Mouse (Mus musculus) G1E (cell line): ENCODE measurements around the gene Auts2. TPM values are rescaled to one million over a fixed set of nuclear protein-coding genes. Genes with fewer than 3 reads are reported as not detected.

Source experiments
- ATAC-seq: 2 replicates; pipeline ENCODE4 v1.8.0; 2016; ENCODE audit warnings: mild to moderate bottlenecking; ENCODE audit not compliant: insufficient number of reproducible peaks, poor library complexity, low FRiP score, severe bottlenecking; ENCODE audit errors: extremely low read depth
- DNase-seq: peaks from one replicate; pipeline ENCODE4 v3.0.0; 2012; ENCODE audit warnings: low spot score
- H3K27me3 ChIP-seq: 2 replicates; pipeline ENCODE4 v1.6.1; 2012; ENCODE audit warnings: mild to moderate bottlenecking, low read length, inconsistent platforms; ENCODE audit not compliant: insufficient read depth
- H3K36me3 ChIP-seq: replicated peaks from 2 replicates; pipeline ENCODE3; 2012; ENCODE audit warnings: mild to moderate bottlenecking, inconsistent platforms
- H3K4me1 ChIP-seq: 2 replicates; pipeline ENCODE4 v1.6.1; 2012; ENCODE audit warnings: low read depth, low read length, inconsistent platforms, mixed read lengths; ENCODE audit not compliant: insufficient read depth
- H3K4me3 ChIP-seq: 2 replicates; pipeline ENCODE4 v1.5.1; 2012; ENCODE audit warnings: low read depth, mild to moderate bottlenecking, inconsistent platforms, low read length, moderate library complexity, mixed read lengths
- H3K9me3 ChIP-seq: replicated peaks from 2 replicates; pipeline ENCODE4 v1.6.1; 2012; ENCODE audit warnings: inconsistent platforms
- CTCF ChIP-seq: IDR thresholded peaks from 2 replicates; pipeline ENCODE4 v1.5.1; 2012; ENCODE audit warnings: low read depth, low read length, inconsistent platforms, mixed read lengths
- GATA1 ChIP-seq: IDR thresholded peaks from 2 replicates; pipeline ENCODE4 v1.6.1; 2012; ENCODE audit warnings: borderline replicate concordance, low read length, inconsistent platforms, mixed read lengths
- GATA2 ChIP-seq: IDR thresholded peaks from 2 replicates; pipeline ENCODE4 v1.6.1; 2012; ENCODE audit warnings: low read depth, low read length, inconsistent platforms, borderline replicate concordance
- POLR2AphosphoS5 ChIP-seq: IDR thresholded peaks from 2 replicates; pipeline ENCODE4 v1.6.1; 2012; ENCODE audit warnings: low read depth, low read length, inconsistent platforms; ENCODE audit not compliant: insufficient replicate concordance
- TAL1 ChIP-seq: conservative IDR thresholded peaks from 2 replicates; pipeline ENCODE4 v1.6.1; 2012; ENCODE audit warnings: low read depth, low read length, inconsistent platforms, mixed read lengths
- polyA plus RNA-seq: library from polyadenylated mRNA; stranded (reverse); fragments of >175 nt; gene quantifications from 2 replicates; pipeline ENCODE4 v1.2.3, GENCODE M21; 2012
- total RNA-seq, 2 experiments: library from RNA; stranded (forward) in 1 of 2; stranded (reverse) in 1 of 2; fragments of 200-1000 nt in 1 of 2; fragments of >200 nt in 1 of 2; fragmentation: Nextera tagmentation in 1 of 2; gene quantifications; 2 replicates each; pipeline ENCODE4 v1.2.3; 2014 to 2017

The Auts2 gene
- total and polyA plus RNA-seq, 3 experiments, result 0.09 to 1.3 (median 0.90) TPM

DNA sequence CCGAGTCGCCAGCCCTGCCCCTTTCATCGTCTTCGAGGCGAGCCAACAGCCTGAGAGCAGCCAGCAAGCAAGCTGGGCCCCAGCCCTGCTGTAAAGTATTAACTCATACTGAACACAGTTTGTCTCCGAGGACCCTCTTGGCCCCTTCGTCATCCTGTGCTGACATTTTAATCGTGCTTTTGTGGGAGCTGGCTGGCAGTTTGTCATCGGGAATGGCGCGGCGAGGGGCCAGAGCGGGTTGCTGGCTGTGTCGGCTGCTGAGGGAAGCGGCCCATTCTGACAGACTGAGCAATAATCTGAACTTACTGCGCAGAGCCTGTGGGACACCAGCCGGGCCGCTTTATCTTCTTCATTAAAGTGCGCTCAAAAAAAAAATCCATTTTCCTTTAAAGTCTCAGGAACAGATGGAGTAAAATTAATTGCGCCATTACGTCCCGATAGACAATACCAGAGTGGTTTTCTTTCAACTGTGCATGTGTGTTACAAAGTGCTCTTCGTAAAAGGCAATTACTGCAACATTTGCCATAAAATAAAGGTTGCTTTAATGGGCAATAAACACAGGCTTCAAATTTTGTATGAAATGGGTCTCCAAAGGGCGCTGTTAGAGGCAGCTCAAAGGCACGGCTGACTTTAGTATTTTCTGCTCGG is 957.3 kb downstream of the Auts2 start:
- ATAC-seq, result no peak
- no peak overlapping the region; the same call in 1 of the 2 replicates for H3K4me3 ChIP-seq
- H3K27me3 ChIP-seq, result no peaks in the 10 kb centered on the region
- TF ChIP-seq TAL1, result no peak
- no peak for TF ChIP-seq GATA1
- no peak for TF ChIP-seq POLR2AphosphoS5
- TF ChIP-seq CTCF, result no peak
- TF ChIP-seq GATA2, result no peak
- H3K4me1 ChIP-seq, result no peaks in the 10 kb centered on the region
- no peak for DNase-seq
- peaks cover 66% of the 10 kb centered on the region for H3K9me3 ChIP-seq
- no peaks in the 10 kb centered on the region for H3K36me3 ChIP-seq

DNA sequence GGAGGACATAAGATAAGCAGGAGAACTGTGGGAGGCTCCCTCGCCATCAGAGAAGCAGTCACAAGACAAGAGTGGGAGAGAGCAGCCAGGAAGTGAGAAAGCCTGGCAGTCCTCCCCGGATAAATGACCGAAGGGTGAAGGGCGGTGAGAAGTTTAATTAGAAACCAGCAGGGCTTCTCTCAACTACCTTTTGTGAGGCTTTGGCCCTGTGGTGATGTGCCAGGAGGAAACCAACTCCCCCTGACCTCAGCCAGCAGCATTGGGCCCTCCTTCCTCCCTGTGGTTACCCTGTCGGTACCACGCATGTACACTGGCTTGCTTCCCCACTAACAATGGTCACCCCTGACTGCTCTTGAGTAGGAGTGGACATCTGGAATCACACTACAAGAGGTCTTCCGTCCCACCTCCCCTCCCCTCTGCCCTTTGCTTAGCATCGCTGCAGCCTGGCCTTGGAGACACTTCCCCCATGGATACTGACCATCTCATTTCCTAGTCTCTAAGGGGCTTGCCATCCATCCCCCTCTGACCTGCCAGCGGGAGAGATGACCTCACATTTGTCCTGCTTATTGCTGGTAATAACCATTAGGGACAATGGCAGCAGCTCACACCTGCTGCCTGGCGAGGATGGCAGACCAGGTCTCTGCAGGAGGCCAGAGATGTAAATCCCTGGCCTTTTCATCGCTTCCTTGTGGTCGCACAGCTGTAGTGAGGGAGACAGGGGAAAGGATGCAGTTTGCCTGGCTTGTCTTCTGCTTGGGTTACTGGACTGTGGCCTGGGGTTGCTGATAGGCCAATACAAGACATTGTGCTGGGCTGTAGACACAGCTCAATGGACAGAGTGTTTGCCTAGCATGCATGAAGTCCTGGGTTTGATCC is 958.6 kb downstream of the Auts2 start:
- peaks cover 73% of the 10 kb centered on the region for H3K9me3 ChIP-seq
- H3K4me3 ChIP-seq, result no peak overlapping the region
- H3K27me3 ChIP-seq, result no peaks in the 10 kb centered on the region
- H3K4me1 ChIP-seq, result no peaks in the 10 kb centered on the region
- ATAC-seq, result no peak
- DNase-seq, result no peak
- TF ChIP-seq GATA2 (no peak), TAL1 (no peak), POLR2AphosphoS5 (no peak), CTCF (no peak), GATA1 (no peak)
- H3K36me3 ChIP-seq, result no peaks in the 10 kb centered on the region

GRCm38 (mm10) chr5:131581110-131582050 is 961.8 kb downstream of the Auts2 start:
- no peaks in the 10 kb centered on the region for H3K27me3 ChIP-seq
- H3K4me1 ChIP-seq, result no peaks in the 10 kb centered on the region
- H3K36me3 ChIP-seq, result no peaks in the 10 kb centered on the region
- no peak overlapping the region for H3K4me3 ChIP-seq
- TF ChIP-seq GATA2, result no peak
- TF ChIP-seq TAL1, result no peak
- no peak for TF ChIP-seq POLR2AphosphoS5
- TF ChIP-seq GATA1, result no peak
- no peak for TF ChIP-seq CTCF
- ATAC-seq (no peak), DNase-seq (no peak)
- peaks cover 78% of the 10 kb centered on the region for H3K9me3 ChIP-seq

GRCm38 (mm10) chr5:131578737-131579136 is 964.4 kb downstream of the Auts2 start:
- no peak for TF ChIP-seq TAL1
- no peak for TF ChIP-seq GATA2
- no peak for TF ChIP-seq POLR2AphosphoS5
- TF ChIP-seq GATA1, result no peak
- no peak for TF ChIP-seq CTCF
- ATAC-seq, result no peak

DNA sequence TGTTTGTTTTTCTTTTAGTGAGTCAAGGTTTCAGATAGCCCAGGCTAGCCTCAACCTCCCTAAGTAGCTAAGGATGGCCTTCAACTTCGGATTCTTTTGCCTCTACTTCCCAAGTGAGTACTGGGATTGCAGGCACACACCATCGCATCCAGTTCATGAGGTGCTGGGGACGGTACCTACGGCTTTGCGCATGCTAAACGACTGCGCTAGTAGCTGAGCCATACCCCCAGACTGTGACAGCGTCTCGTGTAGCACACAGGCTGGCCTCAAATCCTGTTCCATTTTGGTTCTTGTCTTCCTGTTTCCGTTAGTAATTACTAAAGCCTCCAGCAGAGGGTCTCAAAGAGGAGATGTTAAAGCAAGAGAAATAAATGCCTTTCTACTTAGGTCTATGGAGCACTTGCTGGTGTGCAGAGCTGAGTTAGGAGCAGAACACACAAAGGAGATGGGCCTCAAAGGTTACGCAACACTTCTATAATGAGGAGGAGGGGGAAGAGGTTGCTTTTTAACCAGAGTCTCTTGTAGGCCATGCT is 967.3 kb downstream of the Auts2 start:
- ATAC-seq (no peak), DNase-seq (no peak)
- H3K9me3 ChIP-seq, result peaks cover 79% of the 10 kb centered on the region

More at GRCm38 (mm10) chr5:131578737-131579136, 964.4 kb downstream of the Auts2 start:
- Histone ChIP-seq H3K36me3 (no peaks in the 10 kb centered on the region), H3K27me3 (no peaks in the 10 kb centered on the region), H3K4me3 (no peak overlapping the region), H3K4me1 (no peaks in the 10 kb centered on the region), H3K9me3 (peaks cover 73% of the 10 kb centered on the region)
- no peak for DNase-seq

GRCm38 (mm10) chr5:131575086-131575514 is 968.0 kb downstream of the Auts2 start:
- Histone ChIP-seq H3K4me1 (no peaks in the 10 kb centered on the region), H3K27me3 (no peaks in the 10 kb centered on the region), H3K4me3 (no peak overlapping the region), H3K9me3 (peaks cover 80% of the 10 kb centered on the region), H3K36me3 (no peaks in the 10 kb centered on the region)
- TF ChIP-seq GATA2 (no peak), CTCF (no peak), GATA1 (no peak), POLR2AphosphoS5 (no peak), TAL1 (no peak)
- no peak for ATAC-seq
- DNase-seq, result no peak

More for the DNA sequence above, 967.3 kb downstream of the Auts2 start:
- H3K4me3 ChIP-seq, result no peak overlapping the region
- no peaks in the 10 kb centered on the region for H3K4me1 ChIP-seq
- H3K36me3 ChIP-seq, result no peaks in the 10 kb centered on the region
- TF ChIP-seq GATA1, result no peak
- no peaks in the 10 kb centered on the region for H3K27me3 ChIP-seq
